Mouse (Mus musculus) cerebellum, adult 8-10 months (tissue): ENCODE data around the gene Gtf3a.

Experiments
- DNase-seq: peaks from one replicate; pipeline ENCODE4 v3.0.0; 2022

The Gtf3a gene

GRCm38 (mm10) chr5:146987588-146987987 lies 39.1 kb downstream of the Gtf3a start:
- no peak for DNase-seq

GRCm38 (mm10) chr5:146989051-146989450 lies 40.6 kb downstream of the Gtf3a start:
- no peak for DNase-seq

- DNase-seq: no peak
Observed at GRCm38 (mm10) chr5:146993509-146993908, 45.1 kb downstream of the Gtf3a start.

- DNase-seq: no peak
Observed at GRCm38 (mm10) chr5:146994973-146995372, 46.5 kb downstream of the Gtf3a start.

- DNase-seq: no peak
Observed at GRCm38 (mm10) chr5:146996812-146997211, 48.4 kb downstream of the Gtf3a start.

- no peak for DNase-seq
Observed at GRCm38 (mm10) chr5:146998802-146999201, 50.3 kb downstream of the Gtf3a start.

- DNase-seq: no peak
Observed at GRCm38 (mm10) chr5:147001312-147001711, 52.9 kb downstream of the Gtf3a start.

- DNase-seq: no peak
Observed at GRCm38 (mm10) chr5:147003303-147003702, 54.8 kb downstream of the Gtf3a start.
